Mouse (Mus musculus) heart, adult 2 months (tissue): ENCODE measurements around the gene Magt1.

Experiments used
- CTCF ChIP-seq: fragments of 200-600 bp; IDR thresholded peaks from 2 replicates; pipeline ENCODE4 v1.8.1; 2022; ENCODE audit warnings: antibody characterized with exemption, mild to moderate bottlenecking, moderate library complexity
- EP300 ChIP-seq: fragments of 200-500 bp; IDR thresholded peaks from 2 replicates; pipeline ENCODE4 v1.6.1; 2011; ENCODE audit warnings: low read depth, low read length, control low read depth; ENCODE audit not compliant: insufficient read depth

- TF ChIP-seq CTCF (no peak), EP300 (no peak)
These were observed 19.4 kb upstream of the Magt1 start for GRCm38 (mm10) chrX:106031124-106031523.
